Mouse (Mus musculus) adrenal gland, adult 18-20 months (tissue): Measurements from ENCODE around the gene Phf7. TPM values are rescaled to one million over a fixed set of nuclear protein-coding genes. Genes with fewer than 3 reads are reported as not detected.

Source experiments
- DNase-seq, 2 experiments: peaks; one replicate each; pipeline ENCODE4 v3.0.0; 2021 to 2022; ENCODE audit warnings: low spot score in 2 of 2
- long read RNA-seq, 2 experiments: library from polyadenylated mRNA; stranded (forward); transcript quantifications; one replicate each; pipeline ENCODE4 v2.0.0; 2021
- total RNA-seq, 2 experiments: library from RNA; stranded (reverse); gene quantifications; 1 replicate in 1 of 2; 2 replicates in 1 of 2; pipeline ENCODE4 v1.2.3; 2021

Gene Phf7
- 1 to 10 TPM; 5.8 to 6.7 TPM for total RNA-seq
- long read RNA-seq, experiment 1, partial matches to known transcripts, result 0 of 3 reads
- long read RNA-seq, experiment 1, other reads (novel, unspliced or antisense), result 0 of 3 reads
- long read RNA-seq, experiment 2, transcript Phf7-201 (11 exons, 2,084 nt), result major isoform, 6 of 19 reads
- long read RNA-seq, experiment 2, transcript Phf7-203 (10 exons, 1,971 nt), result minor isoform, 5 of 19 reads
- long read RNA-seq, experiment 2, partial matches to known transcripts, result 2 of 19 reads
- long read RNA-seq, experiment 2, other reads (novel, unspliced or antisense), result 3 of 19 reads

DNA sequence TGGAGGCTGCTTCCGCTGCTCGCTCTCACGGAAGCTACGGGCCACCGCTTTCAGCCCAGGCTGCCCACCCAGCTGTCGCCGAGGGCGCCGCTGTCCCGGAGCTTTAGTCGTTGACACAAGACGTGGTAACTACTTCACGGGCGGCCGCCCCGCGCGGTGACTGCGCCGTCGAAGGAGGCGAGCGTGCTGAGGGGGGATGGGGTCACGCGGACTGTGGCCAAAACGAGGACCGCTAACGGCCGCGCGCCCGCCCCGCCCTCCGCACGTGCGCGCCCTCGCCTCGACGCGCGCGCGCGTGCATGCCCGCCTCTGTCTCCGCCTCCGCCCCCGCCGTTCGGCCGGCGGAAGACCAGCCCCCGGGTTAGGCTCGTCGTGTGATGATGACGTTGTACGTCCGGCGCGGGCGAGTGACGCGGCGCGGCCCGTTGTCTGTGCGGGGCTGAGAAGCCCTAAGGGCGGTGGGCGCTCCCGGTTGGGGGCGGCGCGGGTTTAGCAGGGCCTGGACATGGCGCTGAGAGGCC is at the start of gene Phf7, which contains the start of gene Bap1:
Gene Phf7, minus strand, starts transcription at position 234 of the 521 bp plus-strand sequence.
Gene Bap1, plus strand, starts transcription at position 367 of the 521 bp plus-strand sequence.
- DNase-seq, result peak; percentile 98 to 99

DNA sequence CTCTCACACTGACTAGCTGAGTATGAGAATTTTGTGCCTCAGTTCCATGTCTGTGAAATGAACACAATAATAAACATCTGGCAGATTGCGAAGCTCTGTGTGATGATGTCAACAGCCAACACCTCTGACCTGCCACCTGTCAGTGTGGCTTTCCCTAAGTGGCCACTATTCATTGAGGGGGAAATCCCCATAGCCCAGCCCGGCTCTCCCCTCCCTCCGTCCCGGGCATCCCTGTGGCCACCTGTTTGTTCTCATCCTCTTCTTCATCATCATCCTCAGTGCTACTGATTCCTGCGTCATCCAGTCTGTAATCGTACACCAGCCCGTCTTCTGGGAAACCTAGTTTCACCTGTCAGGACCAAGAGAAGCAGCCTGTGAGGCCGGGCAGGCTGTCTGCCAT is 34.6 kb upstream of the Phf7 start:
- DNase-seq, result no peak

DNA sequence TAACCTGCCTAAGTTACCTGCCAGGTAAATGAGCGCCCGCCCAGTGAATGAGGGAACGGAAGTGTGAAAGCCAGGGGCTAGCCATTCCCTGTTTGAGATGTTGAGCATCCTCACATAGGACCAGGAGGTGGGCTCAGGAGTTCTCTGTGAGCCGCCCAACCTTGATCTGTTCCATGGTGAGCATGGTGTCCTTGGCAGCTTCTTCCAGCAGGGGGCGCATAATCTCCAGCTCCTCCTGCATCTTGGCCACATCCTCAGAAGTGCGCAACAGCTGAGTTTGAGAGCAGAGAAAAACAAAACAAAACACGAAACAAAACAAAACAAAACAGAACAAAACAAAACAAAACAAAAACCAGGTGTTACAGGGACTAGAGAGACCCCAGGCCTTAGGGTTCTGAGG is 21.0 kb upstream of the Phf7 start:
- peak; percentile 78 to 79 for DNase-seq

DNA sequence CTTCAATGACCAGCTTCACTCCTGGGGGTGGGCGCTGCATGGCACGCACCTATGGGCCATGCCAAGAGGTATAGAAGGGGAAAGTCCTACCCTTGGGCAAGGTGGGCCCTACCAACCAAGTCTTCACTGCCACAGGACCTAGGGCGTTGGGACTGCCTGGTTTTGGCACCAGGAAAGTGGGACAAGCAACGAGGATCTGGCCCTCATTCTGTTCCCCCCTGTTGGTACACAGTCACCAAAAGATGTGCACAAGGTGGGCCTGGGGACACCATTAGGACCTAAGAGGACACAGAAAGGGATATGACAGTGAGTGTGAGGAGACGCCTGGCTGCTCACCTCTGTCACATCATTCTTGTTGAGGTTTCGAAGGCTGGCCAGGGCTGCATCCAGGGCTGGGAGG is 20.0 kb upstream of the Phf7 start:
- no peak for DNase-seq

DNA sequence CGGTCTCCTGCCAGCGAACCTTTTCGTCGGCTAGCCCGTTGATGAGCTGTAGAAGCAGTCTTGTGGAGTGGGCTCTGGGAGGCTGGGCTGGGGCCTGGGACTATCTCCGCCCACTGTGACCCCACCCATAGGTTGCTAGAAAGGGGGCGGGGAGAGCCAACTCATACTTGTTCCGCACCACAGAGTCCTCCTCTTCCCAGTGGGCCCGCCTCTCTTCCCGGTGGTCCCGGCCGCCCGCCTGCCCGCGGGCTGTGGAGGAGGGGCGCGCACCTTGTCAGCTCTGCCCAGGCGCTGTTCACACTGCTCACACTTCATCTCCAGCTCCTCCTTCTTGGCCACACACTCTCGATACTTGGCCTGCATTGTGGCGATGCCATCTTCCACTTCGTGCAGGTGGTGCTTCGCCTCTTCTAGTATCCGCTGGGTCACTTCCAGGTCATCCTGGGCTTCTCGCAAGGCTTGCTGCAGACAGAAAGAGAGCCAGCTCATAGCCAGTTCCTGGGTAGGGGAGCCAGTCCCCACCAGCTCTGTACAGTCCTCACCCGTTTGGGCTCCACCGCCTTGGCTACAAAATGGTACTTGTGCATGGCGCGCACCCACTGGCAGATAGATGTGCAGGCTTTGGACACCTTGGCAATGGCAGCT is 18.5 kb upstream of the Phf7 start:
- no peak for DNase-seq

DNA sequence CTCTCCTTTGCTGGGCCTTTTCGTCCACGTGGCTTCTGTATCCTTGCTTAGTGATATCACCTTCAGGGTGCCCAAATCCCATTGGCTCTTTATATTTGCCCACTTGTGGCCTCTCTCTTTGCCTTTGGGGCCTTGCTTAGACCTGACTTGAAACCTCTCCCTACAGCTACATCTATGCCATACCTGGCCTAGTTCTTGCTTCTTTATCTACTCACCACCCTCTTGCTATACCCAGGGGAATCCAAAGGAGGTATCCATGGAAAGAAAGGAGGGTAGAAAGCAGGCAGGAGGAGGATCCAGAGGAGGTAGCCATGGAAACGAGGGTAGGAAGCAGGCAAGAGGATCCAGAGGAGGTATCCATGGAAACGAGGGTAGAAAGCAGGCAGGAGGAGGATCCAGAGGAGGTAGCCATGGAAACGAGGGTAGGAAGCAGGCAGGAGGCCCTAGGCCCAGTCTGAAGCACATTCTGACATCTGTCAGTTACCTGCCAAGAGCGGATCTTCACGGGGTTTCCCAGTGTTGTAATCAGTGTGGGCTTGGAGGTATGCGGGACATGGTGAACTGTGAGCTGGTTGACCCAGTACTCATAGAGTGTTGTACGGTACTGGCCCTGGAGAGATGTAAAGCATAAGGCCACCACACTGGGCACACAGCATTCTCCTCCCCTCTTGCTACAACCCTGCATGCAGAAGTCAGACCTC is 17.3 kb upstream of the Phf7 start:
- DNase-seq, result no peak

DNA sequence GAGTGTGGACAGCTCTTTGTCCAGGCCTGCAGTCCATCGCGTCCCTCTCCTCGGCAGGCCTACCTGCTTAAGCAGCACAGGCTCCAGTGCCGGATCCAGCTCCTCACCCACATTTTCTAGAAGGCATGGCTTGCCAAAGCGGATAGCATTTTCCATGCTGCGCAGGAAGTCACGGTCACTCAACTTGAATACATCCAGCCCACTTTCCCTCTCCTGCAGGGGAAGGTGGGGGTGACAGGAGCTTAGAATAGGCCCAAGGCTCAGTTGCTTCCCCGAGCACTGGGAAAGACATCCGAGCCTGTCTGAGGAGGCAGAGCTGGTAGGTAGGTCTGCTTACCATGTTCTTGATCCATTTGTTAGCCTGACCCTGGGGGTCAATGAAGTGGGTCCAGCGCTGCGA is 16.5 kb upstream of the Phf7 start:
- no peak for DNase-seq

DNA sequence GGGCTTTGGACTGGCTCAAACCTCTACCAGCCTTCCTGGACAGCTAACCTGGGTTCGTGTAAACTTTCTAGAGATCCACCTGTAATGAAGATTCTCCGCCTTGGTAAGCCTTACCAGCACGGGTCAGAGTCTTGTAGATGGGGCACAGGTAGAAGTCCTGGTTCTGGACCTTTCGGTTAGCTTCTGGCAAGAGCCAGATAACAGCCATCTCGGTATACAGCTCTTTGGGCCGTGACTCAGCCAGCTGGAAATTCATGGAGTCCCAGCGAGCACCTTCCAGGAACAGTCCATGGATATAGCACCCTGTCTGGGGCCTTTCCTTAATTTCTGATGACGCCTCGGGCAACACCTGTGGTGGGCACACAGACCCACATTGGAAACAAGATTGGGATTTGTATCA is 9.8 kb upstream of the Phf7 start:
- DNase-seq, result no peak

DNA sequence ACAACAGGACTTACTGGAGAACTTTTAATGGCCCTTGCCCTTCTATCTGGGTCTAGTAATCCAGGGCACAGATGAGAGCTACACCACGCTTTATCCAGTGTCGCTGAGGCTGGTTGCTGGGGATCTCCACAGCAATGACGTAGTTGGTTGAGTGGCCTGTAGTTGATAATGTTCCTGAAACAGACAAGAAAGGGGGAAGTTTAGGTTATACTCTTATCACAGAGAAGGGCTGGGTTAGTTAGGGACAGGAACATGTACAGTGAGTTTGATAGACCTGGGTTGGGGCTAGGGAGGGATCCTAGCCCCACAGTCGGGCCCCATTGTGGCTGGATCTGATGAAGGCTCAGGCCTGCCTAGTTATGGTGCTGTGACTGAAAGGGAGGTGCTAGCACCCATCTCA is 9.3 kb upstream of the Phf7 start:
- DNase-seq, result no peak

DNA sequence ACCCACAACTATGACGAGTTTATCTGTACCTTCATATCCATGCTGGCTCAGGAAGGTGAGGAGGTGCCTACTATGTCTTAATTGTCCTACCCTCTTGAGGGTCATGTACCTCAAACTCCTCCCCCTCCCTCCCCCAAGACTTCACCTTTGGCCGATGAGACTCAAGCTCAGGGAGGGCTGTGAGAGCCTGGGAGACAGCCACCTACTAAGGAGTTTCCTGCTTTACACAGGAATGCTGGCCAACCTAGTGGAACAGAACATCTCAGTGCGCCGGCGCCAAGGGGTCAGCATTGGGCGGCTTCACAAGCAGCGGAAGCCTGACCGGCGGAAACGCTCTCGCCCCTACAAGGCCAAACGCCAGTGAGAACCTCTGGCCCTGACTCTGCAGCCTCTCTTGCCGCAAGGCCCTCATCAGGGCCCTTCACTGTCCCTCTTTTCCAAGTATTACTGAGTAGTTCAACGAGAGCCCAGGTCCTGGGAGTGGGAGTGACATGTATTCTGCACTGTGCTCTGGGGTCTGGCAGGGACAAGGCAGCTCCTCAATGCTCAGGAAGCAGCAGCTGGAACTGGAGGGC is 7.4 kb upstream of the Phf7 start:
- DNase-seq, result no peak

DNA sequence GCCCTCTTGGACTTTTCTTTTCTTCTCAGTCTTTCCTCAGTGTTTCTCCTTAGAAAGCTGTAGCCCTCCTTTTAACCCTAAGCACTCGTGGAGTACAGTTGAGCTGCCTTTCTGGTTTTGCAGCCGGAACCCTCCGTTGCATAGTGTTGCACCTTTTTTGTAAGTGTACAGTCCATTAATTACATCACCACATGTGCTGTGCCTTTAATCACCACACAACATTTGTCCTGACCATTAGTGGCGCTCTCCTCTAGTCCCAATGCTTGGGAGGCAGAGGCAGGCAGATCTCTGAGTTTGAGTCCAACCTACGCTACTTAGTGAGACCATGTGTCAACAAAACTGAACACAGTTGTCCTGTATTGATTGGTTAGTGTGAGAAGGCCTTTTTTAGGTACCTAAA is 974 bp upstream of the Phf7 start:
- DNase-seq, result no peak

DNA sequence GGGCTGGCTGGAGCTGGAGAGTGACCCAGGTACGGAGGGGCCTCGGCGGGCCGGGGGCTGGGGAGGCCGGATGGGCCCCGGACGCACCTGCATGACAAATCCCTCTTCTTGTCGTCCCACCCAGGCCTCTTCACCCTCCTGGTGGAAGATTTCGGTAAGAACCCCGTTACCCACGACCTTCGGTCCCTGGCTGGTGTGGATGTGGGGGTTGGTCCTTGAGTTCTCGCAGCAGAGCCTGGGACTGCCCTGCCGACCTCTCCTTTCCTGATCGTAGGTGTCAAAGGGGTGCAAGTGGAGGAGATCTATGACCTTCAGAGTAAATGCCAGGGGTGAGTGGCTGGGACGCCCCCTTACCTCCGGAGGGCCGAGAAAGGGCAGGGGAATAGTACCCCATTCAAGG is 509 bp upstream of the Phf7 start:
- DNase-seq, result no peak

DNA sequence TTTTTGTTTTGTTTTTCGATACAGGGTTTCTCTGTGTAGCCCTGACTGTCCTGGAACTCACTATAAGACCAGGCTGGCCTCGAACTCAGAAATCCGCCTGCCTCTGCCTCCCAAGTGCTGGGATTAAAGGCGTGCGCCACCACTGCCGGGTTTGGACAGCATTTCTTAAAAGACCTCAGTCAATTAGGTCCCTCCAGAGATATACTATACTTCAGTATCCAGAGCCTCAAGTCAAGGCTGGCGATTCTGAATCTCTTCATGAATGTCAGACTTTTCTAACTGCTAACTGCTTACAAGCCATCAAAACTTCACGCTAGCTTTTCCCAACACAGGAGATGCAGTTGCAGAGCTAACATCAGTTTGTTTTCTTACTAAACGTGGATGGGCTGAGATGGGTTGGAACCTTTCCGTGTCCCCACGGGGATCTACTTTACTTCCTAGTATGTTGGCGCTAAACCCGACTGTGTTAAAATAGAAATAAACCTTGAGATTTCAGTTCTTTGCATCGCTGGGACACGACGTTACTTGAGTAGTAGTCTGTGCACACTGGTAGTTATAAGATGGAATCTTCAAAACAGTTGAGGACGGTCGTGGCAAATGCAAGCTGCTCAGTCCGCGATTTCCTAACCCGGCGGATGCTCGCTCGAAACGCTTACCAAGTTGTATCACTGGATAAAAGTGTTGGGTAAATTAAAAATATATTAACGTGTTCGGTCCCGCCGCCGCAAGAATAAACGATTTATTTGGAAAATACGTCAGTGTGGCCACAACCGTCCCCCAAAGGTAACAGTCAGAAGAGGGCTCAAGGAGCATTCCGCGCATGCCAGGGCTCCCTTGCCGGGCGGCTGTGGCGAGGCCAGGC is 664 bp downstream of the Phf7 start:
- DNase-seq, result no peak

DNA sequence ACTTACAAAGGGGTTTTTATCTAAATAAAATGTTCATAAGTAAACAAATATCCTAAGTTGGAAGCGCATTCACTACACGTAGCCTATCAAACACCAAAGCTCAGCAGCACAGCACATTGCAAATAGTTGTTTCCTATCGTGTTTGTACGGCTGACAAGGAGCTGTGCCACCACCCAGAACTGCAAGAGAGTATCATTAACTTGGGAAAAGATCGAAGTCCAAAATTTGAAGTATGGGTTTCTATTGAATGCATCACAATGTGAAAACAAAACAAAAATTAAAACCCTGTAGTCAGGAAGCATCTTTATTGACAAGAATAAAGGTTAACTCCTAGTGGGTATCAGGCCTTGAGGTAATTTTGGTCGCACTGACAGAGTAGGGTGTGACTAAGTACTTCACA is 2.7 kb downstream of the Phf7 start:
- DNase-seq, result no peak

DNA sequence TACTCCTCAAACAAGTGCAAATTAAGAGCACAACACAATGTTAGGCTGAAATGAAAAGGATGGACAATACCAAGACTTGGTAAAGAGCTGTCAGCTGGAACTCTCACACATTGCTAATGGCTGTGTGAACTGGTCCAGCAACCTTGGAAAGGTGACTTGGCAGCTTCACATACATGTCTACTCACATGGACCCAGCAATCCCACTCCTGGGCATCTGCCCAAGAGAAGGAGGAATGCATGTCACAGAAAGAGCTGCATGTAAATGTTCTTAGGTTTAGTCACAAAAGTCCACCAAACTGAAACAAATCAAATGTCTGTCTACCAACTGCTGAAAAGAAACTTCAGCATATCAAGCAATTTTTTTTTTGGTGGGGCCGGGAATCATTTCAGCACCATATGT is 5.2 kb downstream of the Phf7 start:
- DNase-seq, result no peak

DNA sequence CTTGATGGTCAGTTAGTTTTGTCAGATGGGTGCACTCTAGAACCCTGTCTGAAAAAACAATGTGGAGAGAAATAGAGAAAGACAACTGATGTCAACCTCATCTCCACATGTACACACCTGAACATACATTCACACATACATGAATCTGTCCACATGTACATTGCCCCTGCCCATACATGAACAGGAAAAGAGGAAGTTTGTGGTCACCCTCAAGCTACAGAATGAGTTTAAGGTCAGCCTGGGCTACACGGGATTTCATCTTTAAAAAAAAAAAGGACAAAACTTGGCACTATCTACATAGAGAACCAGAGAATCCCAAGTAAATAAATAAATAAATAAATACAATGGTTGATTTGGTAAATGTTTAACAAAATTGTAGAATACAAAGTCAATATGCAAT is 6.3 kb downstream of the Phf7 start:
- DNase-seq, result no peak

DNA sequence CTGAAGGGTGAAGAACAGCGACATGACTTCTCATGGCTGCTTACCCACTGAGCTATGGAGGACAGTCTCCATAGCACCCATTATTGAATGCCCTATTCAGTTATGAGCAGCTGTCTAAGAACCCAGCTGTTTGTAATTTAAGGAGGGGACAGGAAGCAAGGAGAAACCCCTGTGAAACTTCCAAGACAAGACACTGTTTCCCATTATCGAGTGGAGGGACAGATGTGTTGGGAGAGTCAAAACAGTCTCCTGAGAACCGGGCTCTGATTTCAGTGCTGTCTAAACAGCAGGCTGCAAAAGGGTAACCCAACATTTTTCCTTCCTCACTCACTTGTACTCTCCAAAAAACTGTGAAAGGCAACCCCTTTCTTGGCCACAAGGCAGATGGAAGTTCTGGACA is 10.6 kb downstream of the Phf7 start:
- no peak for DNase-seq

DNA sequence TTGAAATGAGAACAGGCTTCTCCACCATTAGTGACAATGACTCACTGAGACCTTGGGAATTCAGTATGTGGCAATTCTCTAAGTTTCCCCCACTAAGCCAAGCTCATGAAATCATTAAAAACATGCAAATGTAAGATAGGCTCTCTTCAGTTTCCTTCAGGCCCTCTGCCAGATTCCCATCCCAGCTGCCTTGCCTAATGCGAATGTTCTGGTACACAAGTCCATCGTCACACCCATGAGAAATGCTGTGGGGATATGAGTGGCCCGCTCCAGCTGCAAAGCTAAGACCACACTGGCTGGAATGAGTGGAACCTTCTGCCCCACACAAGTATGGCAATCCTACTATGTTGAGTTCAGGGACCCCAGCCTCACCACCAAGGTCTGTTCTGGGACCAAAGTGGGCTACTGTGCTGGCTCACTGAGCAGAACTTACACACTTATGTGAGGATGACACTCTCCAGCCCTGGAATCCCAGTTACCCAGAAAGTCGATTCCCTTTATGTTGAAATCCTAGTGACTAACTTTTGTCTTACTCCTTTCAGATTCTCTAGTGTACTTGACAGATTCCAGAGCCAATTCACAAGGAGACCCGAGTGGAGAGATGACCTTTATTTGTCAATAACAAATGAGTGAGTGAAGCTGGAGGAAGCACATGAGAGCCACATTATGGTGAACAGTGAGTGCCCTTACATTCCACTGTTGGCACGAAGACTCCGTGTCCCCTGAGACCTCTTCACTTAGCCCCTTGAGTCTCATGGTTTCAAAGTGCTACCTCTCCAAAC is 13.8 kb downstream of the Phf7 start:
- peak in 1 of 2 experiments; percentile 28 for DNase-seq

DNA sequence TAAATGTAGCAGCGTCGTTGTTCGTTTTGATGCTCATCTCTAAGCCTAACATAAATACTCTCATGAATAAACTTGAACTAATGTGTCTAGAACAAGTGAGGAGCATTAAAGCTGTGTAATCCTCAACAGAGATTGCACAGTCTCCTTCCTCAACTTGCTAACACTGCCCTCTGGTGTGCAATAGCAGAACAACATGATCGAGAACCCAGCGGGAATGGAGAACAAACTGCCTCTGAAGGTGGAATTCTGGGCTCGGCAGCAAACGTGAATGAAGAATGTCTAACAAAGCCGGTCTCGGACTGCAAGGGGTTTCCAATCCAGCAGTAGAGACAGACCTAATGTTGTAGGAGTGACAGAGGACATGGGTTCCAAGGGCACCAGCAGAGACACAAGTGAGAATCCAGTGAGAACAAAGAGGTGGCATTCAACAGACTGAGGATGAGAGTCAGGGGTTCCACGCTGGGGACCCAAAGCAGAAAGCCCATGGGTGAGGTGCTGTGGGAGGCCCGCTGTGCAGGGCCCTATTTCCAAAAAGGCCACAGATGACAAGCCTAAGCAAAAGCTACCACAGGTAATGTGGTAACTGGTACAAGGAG is 17.0 kb downstream of the Phf7 start:
- DNase-seq, result peak; percentile 78 to 83
